Mouse (Mus musculus): ENCODE measurements around the gene Srsf12. TPM values are rescaled to one million over a fixed set of nuclear protein-coding genes. Genes with fewer than 3 reads are reported as not detected.

Srsf12 gene
- polyA plus RNA-seq, 1 experiment from 2014 or later: 10.9 TPM

GRCm38 (mm10) chr4:33245853-33246395 is 37.1 kb downstream of the Srsf12 start:
- WGBS: 93% methylated on average over 14 of the region's 14 CpGs
- Histone ChIP-seq H3K36me3 (ENCODE audit: control insufficient read depth, insufficient read depth, low read length) (peaks cover 4% of the 10 kb centered on the region), H3K27ac (ENCODE audit: low read depth, low read length) (no peak overlapping the region), H3K9ac (ENCODE audit: low read length) (no peak overlapping the region), H3K4me2 (ENCODE audit: low read depth) (no peak overlapping the region), H3K9me3 (ENCODE audit: control insufficient read depth, low read length) (no peaks in the 10 kb centered on the region), H3K4me1 (ENCODE audit: control insufficient read depth, insufficient read depth, low read length) (0 out of 2 replicates have a peak, but pooled peaks cover 3% of the 10 kb centered on the region), H3K27me3 (ENCODE audit: control insufficient read depth, insufficient read depth, low read length) (no peaks in the 10 kb centered on the region), H3K4me3 (ENCODE audit: low read depth, low read length) (no peak overlapping the region)
- DNase-seq (ENCODE audit: low spot score): no peak
- no peak for ATAC-seq (ENCODE audit: insufficient read depth, low FRiP score, low TSS enrichment)

- Histone ChIP-seq H3K9ac (ENCODE audit: low read length) (peak overlapping the region; percentile 97), H3K4me3 (ENCODE audit: low read depth, low read length) (peak overlapping the region; percentile 85), H3K4me2 (ENCODE audit: low read depth) (peak overlapping the region; percentile 60), H3K4me1 (ENCODE audit: control insufficient read depth, insufficient read depth, low read length) (0 out of 2 replicates have a peak, but pooled peaks cover 3% of the 10 kb centered on the region), H3K9me3 (ENCODE audit: control insufficient read depth, low read length) (no peaks in the 10 kb centered on the region), H3K36me3 (ENCODE audit: control insufficient read depth, insufficient read depth, low read length) (peaks cover 4% of the 10 kb centered on the region), H3K27ac (ENCODE audit: low read depth, low read length) (peak overlapping the region; percentile 99), H3K27me3 (ENCODE audit: control insufficient read depth, insufficient read depth, low read length) (no peaks in the 10 kb centered on the region)
- whole genome bisulfite sequencing: under 1% methylated on average over 55 of the region's 60 CpGs
- ATAC-seq (ENCODE audit: insufficient read depth, low FRiP score, low TSS enrichment) (peak; percentile 90), DNase-seq (ENCODE audit: low spot score) (peak; percentile 98)
Measured at GRCm38 (mm10) chr4:33247479-33248053, 38.8 kb downstream of the Srsf12 start.

- H3K27me3 ChIP-seq (ENCODE audit: control insufficient read depth, insufficient read depth, low read length): no peaks in the 10 kb centered on the region
- DNase-seq (ENCODE audit: low spot score) (peak; percentile 99), ATAC-seq (ENCODE audit: insufficient read depth, low FRiP score, low TSS enrichment) (peak; percentile 92)
- peak overlapping the region; percentile 85 for H3K4me3 ChIP-seq (ENCODE audit: low read depth, low read length)
- under 1% methylated on average over 74 of the region's 88 CpGs for WGBS
- H3K4me2 ChIP-seq (ENCODE audit: low read depth): peak overlapping the region; percentile 60
- no peaks in the 10 kb centered on the region for H3K9me3 ChIP-seq (ENCODE audit: control insufficient read depth, low read length)
- H3K36me3 ChIP-seq (ENCODE audit: control insufficient read depth, insufficient read depth, low read length): peaks cover 4% of the 10 kb centered on the region
- peak overlapping the region; percentile 99 for H3K27ac ChIP-seq (ENCODE audit: low read depth, low read length)
- peak overlapping the region; percentile 97 for H3K9ac ChIP-seq (ENCODE audit: low read length)
- H3K4me1 ChIP-seq (ENCODE audit: control insufficient read depth, insufficient read depth, low read length): 0 out of 2 replicates have a peak, but pooled peaks cover 3% of the 10 kb centered on the region
Measured at GRCm38 (mm10) chr4:33248062-33248889, 39.5 kb downstream of the Srsf12 start.

GRCm38 (mm10) chr4:33248915-33249314 is 40.1 kb downstream of the Srsf12 start:
- ATAC-seq (ENCODE audit: insufficient read depth, low FRiP score, low TSS enrichment) (no peak), DNase-seq (ENCODE audit: low spot score) (no peak)
- no peaks in the 10 kb centered on the region for H3K9me3 ChIP-seq (ENCODE audit: control insufficient read depth, low read length)
- peak overlapping the region; percentile 60 for H3K4me2 ChIP-seq (ENCODE audit: low read depth)
- H3K4me3 ChIP-seq (ENCODE audit: low read depth, low read length): peak overlapping the region; percentile 85
- no peaks in the 10 kb centered on the region for H3K27me3 ChIP-seq (ENCODE audit: control insufficient read depth, insufficient read depth, low read length)
- H3K27ac ChIP-seq (ENCODE audit: low read depth, low read length): peak overlapping the region; percentile 99
- 0 out of 2 replicates have a peak, but pooled peaks cover 3% of the 10 kb centered on the region for H3K4me1 ChIP-seq (ENCODE audit: control insufficient read depth, insufficient read depth, low read length)
- H3K9ac ChIP-seq (ENCODE audit: low read length): peak overlapping the region; percentile 97
- peaks cover 4% of the 10 kb centered on the region for H3K36me3 ChIP-seq (ENCODE audit: control insufficient read depth, insufficient read depth, low read length)
- WGBS: 1% methylated on average over 4 of the region's 4 CpGs

GRCm38 (mm10) chr4:33249716-33250230 is 41.0 kb downstream of the Srsf12 start:
- Histone ChIP-seq H3K4me2 (ENCODE audit: low read depth) (no peak overlapping the region), H3K4me3 (ENCODE audit: low read depth, low read length) (no peak overlapping the region), H3K36me3 (ENCODE audit: control insufficient read depth, insufficient read depth, low read length) (peaks cover 2% of the 10 kb centered on the region; the same call in 1 of the 2 replicates), H3K9ac (ENCODE audit: low read length) (no peak overlapping the region), H3K27me3 (ENCODE audit: control insufficient read depth, insufficient read depth, low read length) (no peaks in the 10 kb centered on the region), H3K4me1 (ENCODE audit: control insufficient read depth, insufficient read depth, low read length) (0 out of 2 replicates have a peak, but pooled peaks cover 3% of the 10 kb centered on the region), H3K9me3 (ENCODE audit: control insufficient read depth, low read length) (no peaks in the 10 kb centered on the region), H3K27ac (ENCODE audit: low read depth, low read length) (no peak overlapping the region)
- DNase-seq (ENCODE audit: low spot score) (no peak), ATAC-seq (ENCODE audit: insufficient read depth, low FRiP score, low TSS enrichment) (no peak)
- WGBS: 70% methylated on average over 1 of the region's 1 CpGs

GRCm38 (mm10) chr4:33250867-33251266 is 42.1 kb downstream of the Srsf12 start:
- ATAC-seq (ENCODE audit: insufficient read depth, low FRiP score, low TSS enrichment) (no peak), DNase-seq (ENCODE audit: low spot score) (no peak)
- no peak overlapping the region for H3K27ac ChIP-seq (ENCODE audit: low read depth, low read length)
- no peak overlapping the region for H3K4me3 ChIP-seq (ENCODE audit: low read depth, low read length)
- H3K9me3 ChIP-seq (ENCODE audit: control insufficient read depth, low read length): no peaks in the 10 kb centered on the region
- H3K27me3 ChIP-seq (ENCODE audit: control insufficient read depth, insufficient read depth, low read length): no peaks in the 10 kb centered on the region
- H3K9ac ChIP-seq (ENCODE audit: low read length): no peak overlapping the region
- H3K4me1 ChIP-seq (ENCODE audit: control insufficient read depth, insufficient read depth, low read length): 0 out of 2 replicates have a peak, but pooled peaks cover 3% of the 10 kb centered on the region
- H3K4me2 ChIP-seq (ENCODE audit: low read depth): no peak overlapping the region
- WGBS: 86% methylated on average over 2 of the region's 2 CpGs
- peaks cover 1% of the 10 kb centered on the region; the same call in 1 of the 2 replicates for H3K36me3 ChIP-seq (ENCODE audit: control insufficient read depth, insufficient read depth, low read length)

- no peaks in the 10 kb centered on the region for H3K4me1 ChIP-seq (ENCODE audit: control insufficient read depth, insufficient read depth, low read length)
Measured at GRCm38 (mm10) chr4:33254706-33255105, 45.9 kb downstream of the Srsf12 start.

GRCm38 (mm10) chr4:33257263-33257964 is 48.6 kb downstream of the Srsf12 start:
- H3K36me3 ChIP-seq (ENCODE audit: control insufficient read depth, insufficient read depth, low read length): no peaks in the 10 kb centered on the region
- no peak overlapping the region for H3K27ac ChIP-seq (ENCODE audit: low read depth, low read length)
- no peak overlapping the region for H3K4me2 ChIP-seq (ENCODE audit: low read depth)
- WGBS: 82% methylated on average over 11 of the region's 11 CpGs
- no peak for ATAC-seq (ENCODE audit: insufficient read depth, low FRiP score, low TSS enrichment)
- H3K27me3 ChIP-seq (ENCODE audit: control insufficient read depth, insufficient read depth, low read length): no peaks in the 10 kb centered on the region
- H3K9ac ChIP-seq (ENCODE audit: low read length): no peak overlapping the region
- no peaks in the 10 kb centered on the region for H3K9me3 ChIP-seq (ENCODE audit: control insufficient read depth, low read length)
- no peaks in the 10 kb centered on the region for H3K4me1 ChIP-seq (ENCODE audit: control insufficient read depth, insufficient read depth, low read length)
- no peak overlapping the region for H3K4me3 ChIP-seq (ENCODE audit: low read depth, low read length)
- no peak for DNase-seq (ENCODE audit: low spot score)

More at GRCm38 (mm10) chr4:33254706-33255105, 45.9 kb downstream of the Srsf12 start:
- H3K27ac ChIP-seq (ENCODE audit: low read depth, low read length): no peak overlapping the region
- no peak for DNase-seq (ENCODE audit: low spot score)
- no peak overlapping the region for H3K9ac ChIP-seq (ENCODE audit: low read length)
- no peaks in the 10 kb centered on the region for H3K36me3 ChIP-seq (ENCODE audit: control insufficient read depth, insufficient read depth, low read length)
- no peak for ATAC-seq (ENCODE audit: insufficient read depth, low FRiP score, low TSS enrichment)
- no peaks in the 10 kb centered on the region for H3K27me3 ChIP-seq (ENCODE audit: control insufficient read depth, insufficient read depth, low read length)
- H3K4me3 ChIP-seq (ENCODE audit: low read depth, low read length): no peak overlapping the region
- WGBS: 72% methylated on average over 4 of the region's 4 CpGs
- H3K9me3 ChIP-seq (ENCODE audit: control insufficient read depth, low read length): no peaks in the 10 kb centered on the region
- H3K4me2 ChIP-seq (ENCODE audit: low read depth): no peak overlapping the region

All from neural tube, embryonic 11.5 days (tissue).